Mouse (Mus musculus) retina, adult 2 months (tissue): ENCODE data around the gene Pip5kl1.

Experiments
- DNase-seq: peaks from one replicate; pipeline ENCODE4 v3.0.0-alpha.2; 2012; ENCODE audit warnings: low read depth, low spot score

The Pip5kl1 gene

DNA sequence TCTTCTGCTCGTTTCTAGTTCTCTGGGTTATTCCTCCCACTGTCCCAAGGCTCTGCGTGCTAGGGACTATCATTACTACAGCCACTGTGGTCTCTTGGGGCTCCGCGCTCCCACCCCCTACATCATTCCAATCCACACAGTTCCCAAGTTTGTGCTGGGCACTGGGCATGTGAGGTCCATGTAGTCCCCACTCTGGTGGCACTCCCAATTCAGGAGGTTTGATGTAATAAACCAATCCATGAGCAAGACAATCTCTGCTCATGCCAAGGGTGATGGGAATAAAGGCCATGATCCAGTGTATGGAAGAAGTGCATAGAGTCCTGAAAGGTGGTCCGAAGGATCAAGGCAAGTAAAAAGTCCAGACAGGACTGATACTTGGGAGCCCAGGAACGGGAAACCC is at the start of gene Pip5kl1:
Gene Pip5kl1, plus strand, starts transcription at position 301 of the 400 bp plus-strand sequence.
- DNase-seq: no peak

DNA sequence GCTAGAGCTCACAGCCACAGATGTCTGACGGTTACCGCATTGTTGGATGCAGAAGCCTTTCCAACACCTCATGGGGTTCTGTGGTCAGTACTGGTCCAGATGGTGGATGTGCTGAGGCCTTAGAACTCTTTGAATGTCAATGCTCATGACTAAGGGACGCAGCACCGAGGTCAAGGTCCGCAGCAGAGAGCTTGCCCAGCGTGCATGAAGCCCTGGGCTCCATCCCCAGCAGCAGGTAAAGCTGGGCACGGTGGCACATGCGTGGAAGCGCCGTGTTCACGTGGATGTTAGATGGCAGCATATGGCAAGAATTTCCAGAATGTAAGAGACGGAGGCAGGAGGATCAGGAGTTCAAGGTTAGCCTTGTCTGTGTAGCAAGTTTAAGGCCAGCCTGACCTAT is 48.8 kb upstream of the Pip5kl1 start:
- DNase-seq: no peak

DNA sequence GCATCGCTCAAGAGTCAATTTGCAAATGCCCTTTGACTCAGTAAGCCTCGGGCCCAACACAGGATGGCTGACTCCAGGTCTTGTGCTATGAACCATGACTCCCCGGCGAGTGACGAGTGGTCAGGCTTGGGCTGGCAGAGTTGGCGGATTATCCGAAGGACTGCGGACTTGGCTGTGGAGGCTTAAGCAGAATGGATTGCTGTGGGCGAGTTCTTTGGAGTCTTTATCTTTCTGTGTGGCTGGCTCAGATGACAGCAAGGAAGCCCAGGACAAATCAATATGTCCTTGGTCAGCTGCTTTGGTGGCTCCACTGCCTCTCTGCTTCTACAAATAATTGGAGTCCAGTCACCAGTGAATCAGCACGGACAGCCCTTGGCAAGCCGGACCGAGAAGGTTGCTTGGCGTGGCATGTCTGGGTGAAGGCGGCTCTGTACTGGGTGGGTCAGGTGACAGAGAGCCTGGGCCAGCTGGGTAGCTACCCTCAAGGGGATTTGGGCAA is 47.1 kb upstream of the Pip5kl1 start:
- no peak for DNase-seq

GRCm38 (mm10) chr2:32528326-32528725 is 46.3 kb upstream of the Pip5kl1 start:
- no peak for DNase-seq

GRCm38 (mm10) chr2:32530479-32530878 is 44.1 kb upstream of the Pip5kl1 start:
- DNase-seq: no peak

GRCm38 (mm10) chr2:32533163-32533562 is 41.4 kb upstream of the Pip5kl1 start:
- DNase-seq: no peak

DNA sequence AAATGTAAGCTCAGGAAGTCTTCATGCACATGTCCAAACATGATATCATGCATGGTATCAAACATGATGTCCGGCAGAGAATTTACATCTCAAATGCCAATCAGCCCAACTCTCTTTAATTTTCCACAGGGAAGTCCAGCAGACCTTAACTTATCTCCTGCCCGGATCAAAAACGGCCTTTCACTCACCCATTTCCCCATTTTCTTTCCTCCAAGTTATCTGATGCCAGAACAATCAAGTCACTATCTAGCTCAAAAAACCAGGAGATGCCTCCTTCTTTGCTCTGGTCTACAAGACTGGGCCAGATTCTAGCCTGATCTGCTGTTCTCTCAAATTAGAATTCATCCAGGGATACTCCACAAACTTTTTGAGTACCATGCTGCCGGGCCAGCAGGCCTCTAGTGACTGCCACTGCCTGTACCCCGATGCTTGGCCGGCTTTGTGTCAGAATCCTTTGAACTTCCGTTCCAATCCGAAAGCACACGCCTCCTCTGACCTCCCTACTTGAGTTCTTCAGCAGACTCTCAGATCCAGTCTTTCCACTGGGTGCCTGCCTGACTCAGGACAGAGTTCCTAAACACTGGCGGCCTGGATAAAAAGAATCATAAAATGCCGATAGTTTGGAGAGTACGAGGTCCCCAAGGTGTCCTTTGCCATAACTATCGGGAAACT is 40.4 kb upstream of the Pip5kl1 start:
- no peak for DNase-seq

DNA sequence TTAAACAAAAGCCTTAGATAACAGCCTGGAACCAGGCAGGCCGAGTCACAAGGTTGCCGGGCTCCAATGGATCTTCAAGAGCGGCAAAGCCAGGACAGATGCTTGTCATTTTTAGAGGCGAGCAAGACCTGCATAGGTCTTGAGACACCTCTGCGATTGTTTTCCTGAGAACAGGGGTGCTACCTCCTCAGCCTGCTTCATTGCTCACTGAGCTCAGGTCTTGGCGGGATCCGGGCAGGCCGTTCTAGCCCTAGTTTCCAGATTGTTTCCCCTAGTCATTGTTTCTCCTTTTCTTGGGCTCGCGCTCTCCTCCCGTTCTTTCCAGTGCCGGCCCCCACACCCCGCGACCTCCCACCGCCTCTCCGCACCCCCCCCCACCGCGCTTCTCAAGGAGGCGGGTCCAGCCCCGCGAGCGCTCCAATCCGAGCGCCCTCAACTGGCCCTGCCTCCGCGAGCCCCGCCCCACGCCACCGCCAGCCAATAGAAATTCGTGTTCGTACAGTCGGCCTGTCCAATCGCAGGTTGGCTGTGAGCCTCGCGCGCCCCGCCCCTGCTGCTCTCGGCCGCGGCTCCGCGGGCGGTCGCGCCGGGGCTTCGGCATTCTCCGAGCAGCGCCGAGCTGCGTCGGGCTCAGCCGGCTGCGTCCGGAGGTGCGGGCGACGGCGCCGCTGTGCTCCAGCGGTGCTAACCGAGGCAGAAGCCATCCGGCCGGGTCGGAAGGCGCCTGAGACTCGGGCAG is 39.7 kb upstream of the Pip5kl1 start, which contains the start of gene Fam102a:
Gene Fam102a, plus strand, starts transcription at position 600 of the 739 bp plus-strand sequence.
- peak; percentile 87 for DNase-seq

GRCm38 (mm10) chr2:32535501-32535991 is 39.1 kb upstream of the Pip5kl1 start:
- DNase-seq: peak; percentile 50

GRCm38 (mm10) chr2:32536086-32536633 is 38.4 kb upstream of the Pip5kl1 start:
- no peak for DNase-seq

DNA sequence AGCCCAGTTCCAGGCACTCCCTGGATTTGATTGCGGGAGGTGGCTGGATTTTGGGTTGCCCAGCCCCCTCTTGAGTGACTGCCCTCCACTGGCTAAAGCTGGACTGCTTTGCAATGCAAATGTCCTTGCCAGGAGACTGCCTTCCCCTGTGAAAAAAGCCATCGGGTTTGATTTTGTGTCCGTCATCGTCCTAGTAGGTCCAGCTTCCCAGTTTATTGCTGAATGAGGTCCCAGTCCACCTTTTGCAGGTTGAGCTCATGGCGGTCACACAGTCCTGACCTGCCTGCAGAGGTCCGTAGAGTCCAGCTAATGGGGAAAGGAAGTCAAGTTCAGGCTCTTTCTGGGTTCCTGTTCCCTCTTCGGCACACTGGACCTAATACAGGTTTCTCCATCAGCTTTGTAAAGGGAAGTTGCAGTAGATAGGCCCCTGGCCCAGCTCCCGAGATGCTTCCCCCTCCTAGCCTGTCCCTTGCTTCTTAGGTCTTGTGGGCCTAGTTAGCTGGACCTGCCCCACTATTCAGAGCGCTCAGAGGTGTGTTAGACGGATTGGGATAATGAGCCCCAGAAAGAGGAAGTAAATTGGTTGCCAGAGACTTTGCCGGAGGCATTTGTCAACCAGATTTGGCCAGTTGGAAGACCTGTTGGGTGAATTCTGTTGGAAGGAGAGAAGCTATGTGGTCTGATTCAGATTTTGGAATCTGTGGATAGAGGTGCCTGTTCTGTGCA is 37.8 kb upstream of the Pip5kl1 start:
- peak; percentile 16 for DNase-seq

- peak; percentile 22 for DNase-seq
Observed at GRCm38 (mm10) chr2:32537360-32537905, 37.2 kb upstream of the Pip5kl1 start.

GRCm38 (mm10) chr2:32537941-32538340 is 36.7 kb upstream of the Pip5kl1 start:
- no peak for DNase-seq

DNA sequence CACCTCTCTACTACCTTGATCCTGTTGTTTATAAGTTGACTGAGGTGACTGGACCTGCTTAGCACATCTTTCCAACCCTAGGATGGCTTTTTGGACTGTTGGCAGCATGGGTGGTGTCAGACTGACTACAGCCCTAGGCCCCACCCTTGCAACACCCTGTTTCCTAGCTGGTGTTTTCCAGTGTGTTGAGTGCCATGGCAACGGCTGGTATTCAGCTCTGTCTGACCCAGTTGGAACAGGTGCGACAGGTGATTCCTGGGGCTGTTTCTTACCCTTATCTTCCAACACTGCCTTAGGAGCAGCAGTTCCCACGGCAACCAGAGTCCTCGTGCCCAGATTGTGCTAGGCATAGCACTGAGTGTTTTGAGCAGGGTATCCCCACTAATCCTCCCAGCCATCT is 36.1 kb upstream of the Pip5kl1 start:
- no peak for DNase-seq

- no peak for DNase-seq
Observed at GRCm38 (mm10) chr2:32539452-32539981, 35.1 kb upstream of the Pip5kl1 start.

GRCm38 (mm10) chr2:32541333-32541908 is 33.2 kb upstream of the Pip5kl1 start:
- DNase-seq: no peak

- DNase-seq: no peak
Observed at GRCm38 (mm10) chr2:32541986-32542573, 32.5 kb upstream of the Pip5kl1 start.

DNA sequence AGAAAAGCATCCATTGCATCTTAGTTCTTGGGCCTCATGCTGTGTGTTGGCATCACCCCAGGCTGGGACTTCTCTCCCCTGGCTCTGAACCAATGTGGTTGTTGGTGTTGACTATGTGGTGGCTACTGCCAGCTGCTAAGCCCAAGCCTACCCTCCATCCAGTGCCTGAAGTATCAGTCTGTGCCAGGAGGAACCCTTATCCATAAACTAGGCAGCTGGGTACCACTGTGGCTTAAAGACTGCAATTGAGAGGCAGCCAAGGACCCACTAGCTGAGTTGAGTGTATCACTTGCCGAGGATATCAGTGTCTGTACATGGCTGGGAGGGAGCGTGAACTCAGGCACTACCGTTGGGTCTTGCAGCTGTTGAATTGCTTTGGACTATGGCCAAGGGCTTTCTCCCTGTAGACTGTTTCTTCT is 31.6 kb upstream of the Pip5kl1 start:
- DNase-seq: no peak

DNA sequence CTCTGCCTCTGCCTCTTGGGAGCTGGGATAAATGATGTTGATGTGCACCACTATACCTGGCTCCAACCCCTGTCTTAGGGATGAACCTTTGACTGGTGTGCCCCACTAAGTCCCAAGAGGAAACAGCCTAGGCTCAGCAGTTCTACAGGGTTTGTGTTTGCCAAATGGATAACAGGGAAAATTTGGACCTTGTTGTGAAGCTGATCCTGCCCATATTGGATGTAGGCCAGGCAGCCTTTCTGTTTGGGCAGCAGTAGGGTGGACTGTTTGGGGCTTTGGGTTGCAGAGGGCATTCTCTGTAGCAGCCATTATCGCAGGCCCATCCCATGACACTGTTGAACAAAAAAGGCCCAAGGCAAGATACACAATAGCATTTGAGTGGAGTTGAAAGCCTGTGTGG is 27.6 kb upstream of the Pip5kl1 start:
- no peak for DNase-seq

- no peak for DNase-seq
Observed at GRCm38 (mm10) chr2:32547380-32547779, 27.2 kb upstream of the Pip5kl1 start.
